Mouse (Mus musculus) brain, embryonic 18.5 days (tissue): ENCODE measurements at regions not wholly inside any gene's neighbourhood (a gene's known extent, or its start where the extent isn't known, plus 50 kb on each side); places are given as distances from the start of the nearest gene placed in this dataset.

Experiments used
- DNase-seq: peaks from one replicate; pipeline ENCODE4 v3.0.0-alpha.2; 2012; ENCODE audit warnings: low read depth, low spot score

DNA sequence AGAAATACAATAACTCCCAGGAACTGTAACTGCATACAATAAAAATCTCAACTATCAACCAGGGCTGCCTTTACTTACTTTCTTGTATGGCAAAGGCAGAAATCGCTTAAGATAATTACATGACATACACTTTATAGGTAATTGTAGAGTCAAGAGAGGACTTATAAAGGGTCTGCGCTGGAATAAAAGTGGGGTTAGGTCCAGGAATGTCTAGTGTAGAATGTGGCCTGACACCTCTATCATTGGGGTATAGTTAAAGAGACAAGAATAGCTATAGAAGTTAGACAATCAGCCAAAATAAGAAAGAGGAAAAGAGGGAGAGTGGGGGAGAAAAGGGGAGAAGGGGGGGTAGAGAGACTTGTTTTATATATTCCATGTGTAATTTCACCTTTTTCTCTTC is 144.8 kb upstream of the Gimd1 start:
- DNase-seq, result no peak

- DNase-seq, result no peak
Observed at GRCm38 (mm10) chr3:132485553-132485952, 144.1 kb upstream of the Gimd1 start.

- DNase-seq, result no peak
Observed at GRCm38 (mm10) chr3:132506095-132506494, 123.5 kb upstream of the Gimd1 start.

- DNase-seq, result no peak
Observed at GRCm38 (mm10) chr3:132510240-132510639, 119.4 kb upstream of the Gimd1 start.

GRCm38 (mm10) chr3:132512526-132513102 is 117.0 kb upstream of the Gimd1 start:
- DNase-seq, result no peak

DNA sequence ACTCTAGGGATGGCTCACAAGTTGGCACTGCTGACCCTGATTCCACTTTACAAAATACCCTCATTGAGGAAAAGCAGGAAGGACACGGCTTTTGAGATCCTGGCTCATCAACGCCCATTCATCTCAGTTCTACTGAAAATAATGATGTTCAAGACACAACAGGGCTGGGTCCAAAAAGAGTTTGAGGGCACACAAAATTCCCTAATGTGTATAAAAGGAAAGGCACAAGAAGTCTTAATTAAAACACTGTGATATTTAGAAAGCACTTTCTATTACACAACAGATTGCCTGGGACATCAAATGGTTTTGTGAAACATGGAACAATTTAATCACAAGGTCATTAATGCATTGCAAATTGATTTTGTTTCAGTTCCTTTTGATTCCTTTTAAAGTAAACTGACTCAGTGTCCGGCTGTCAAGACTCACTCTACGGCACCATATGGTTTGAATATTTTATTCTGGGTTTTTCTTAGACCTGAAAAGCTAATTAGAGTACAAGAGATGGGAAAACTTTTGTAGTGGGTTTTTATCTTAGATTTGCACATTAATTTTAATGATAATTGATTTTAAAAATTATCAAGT is 96.2 kb upstream of the Gimd1 start:
- no peak for DNase-seq

- DNase-seq, result no peak
Observed at GRCm38 (mm10) chr3:132539780-132540658, 89.6 kb upstream of the Gimd1 start.

DNA sequence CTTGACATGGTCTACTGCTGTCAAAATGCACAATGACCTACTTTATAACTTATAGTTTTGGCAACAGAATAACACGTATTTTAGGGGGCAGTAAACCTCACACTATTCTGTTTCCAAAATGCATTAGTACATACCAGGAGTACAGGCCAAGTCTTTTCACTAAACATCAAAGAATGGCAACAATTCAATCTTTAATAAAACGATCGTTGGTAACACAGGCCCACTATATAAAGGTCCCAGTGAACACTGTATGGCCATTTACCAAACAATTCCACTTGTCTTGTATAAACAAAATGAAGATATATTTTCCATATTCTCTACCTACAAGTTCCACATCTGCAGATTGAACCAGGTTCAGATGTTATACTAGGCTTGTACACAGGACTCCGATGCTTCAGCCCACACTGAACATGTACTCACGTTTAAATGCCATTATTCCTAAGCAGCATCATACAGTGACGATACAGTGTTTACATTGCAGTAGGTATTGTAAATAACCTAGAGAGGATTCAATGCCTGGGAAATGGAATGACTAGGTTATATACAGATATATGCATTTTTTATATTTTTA is 78.3 kb upstream of the Gimd1 start:
- no peak for DNase-seq

GRCm38 (mm10) chr3:132565755-132566154 is 63.9 kb upstream of the Gimd1 start:
- DNase-seq, result no peak

GRCm38 (mm10) chr3:132566301-132566700 is 63.3 kb upstream of the Gimd1 start:
- no peak for DNase-seq
